Mouse (Mus musculus) embryonic facial prominence, embryonic 14.5 days (tissue): ENCODE results near the gene Rnf186. TPM values are rescaled to one million over a fixed set of nuclear protein-coding genes. Genes with fewer than 3 reads are reported as not detected.

Experiments used
- ATAC-seq: fragments of 200-750 bp; cut with Nextera tagmentation; 2 replicates; pipeline ENCODE4 v1.8.0; 2017; ENCODE audit warnings: low read depth, moderate number of reproducible peaks, moderate TSS enrichment
- DNase-seq: peaks from one replicate; pipeline ENCODE4 v3.0.0-alpha.2; 2015; ENCODE audit warnings: low spot score
- H3K27ac ChIP-seq: fragments of 300-500 bp; sonication (generic); replicated peaks from 2 replicates; pipeline ENCODE4 v1.5.1; 2014; ENCODE audit warnings: low read depth, mild to moderate bottlenecking, low read length, moderate library complexity
- H3K27me3 ChIP-seq: fragments of 300-500 bp; sonication (generic); replicated peaks from 2 replicates; pipeline ENCODE4 v1.6.1; 2014; ENCODE audit warnings: low read length; ENCODE audit not compliant: control insufficient read depth, insufficient read depth
- H3K36me3 ChIP-seq: fragments of 300-500 bp; sonication (generic); 2 replicates; pipeline ENCODE4 v1.6.1; 2014; ENCODE audit warnings: low read length, mixed read lengths; ENCODE audit not compliant: control insufficient read depth, insufficient read depth
- H3K4me1 ChIP-seq: fragments of 300-500 bp; sonication (generic); 2 replicates; pipeline ENCODE4 v1.6.1; 2014; ENCODE audit warnings: antibody characterized with exemption, low read length; ENCODE audit not compliant: control insufficient read depth, insufficient read depth
- H3K4me2 ChIP-seq: fragments of 300-500 bp; sonication (generic); 2 replicates; pipeline ENCODE4 v1.6.1; 2014; ENCODE audit warnings: low read depth, mild to moderate bottlenecking, low read length, moderate library complexity, mixed read lengths
- H3K4me3 ChIP-seq: fragments of 300-500 bp; sonication (generic); 2 replicates; pipeline ENCODE4 v1.5.1; 2014; ENCODE audit warnings: low read depth, mild to moderate bottlenecking, low read length
- H3K9ac ChIP-seq: fragments of 300-500 bp; sonication (generic); 2 replicates; pipeline ENCODE4 v1.6.1; 2014; ENCODE audit warnings: low read depth, mild to moderate bottlenecking, low read length, moderate library complexity, mixed read lengths
- H3K9me3 ChIP-seq: fragments of 300-500 bp; sonication (generic); 2 replicates; pipeline ENCODE4 v1.6.1; 2016; ENCODE audit warnings: low read length; ENCODE audit not compliant: control insufficient read depth
- WGBS: fragments of 180-500 bp; shearing (Covaris S2); extraction: QIAGEN DNeasy Blood & Tissue Kit; methylation state at CpG from one replicate; pipeline ENCODE4 v1.1.7; 2014; 5-methylcytosine and 5-hydroxymethylcytosine counted together
- polyA plus RNA-seq: library from polyadenylated mRNA; unstranded; fragments of >200 nt; fragmentation: Nextera tagmentation; extraction: Ambion mirVana; gene quantifications from 2 replicates; pipeline ENCODE4 v1.2.1, GENCODE M21; 2014

Gene Rnf186
- polyA plus RNA-seq, 1 experiment from 2014 or later: not detected

- Histone ChIP-seq H3K4me3 (no peak overlapping the region), H3K27me3 (no peaks in the 10 kb centered on the region), H3K4me2 (no peak overlapping the region), H3K9ac (no peak overlapping the region), H3K27ac (no peak overlapping the region), H3K4me1 (no peaks in the 10 kb centered on the region), H3K9me3 (no peaks in the 10 kb centered on the region), H3K36me3 (no peaks in the 10 kb centered on the region)
- ATAC-seq (no peak), DNase-seq (no peak)
- 72% methylated on average over 5 of the region's 5 CpGs for WGBS
Measured at GRCm38 (mm10) chr4:138965871-138966270, 1.0 kb upstream of the Rnf186 start.

DNA sequence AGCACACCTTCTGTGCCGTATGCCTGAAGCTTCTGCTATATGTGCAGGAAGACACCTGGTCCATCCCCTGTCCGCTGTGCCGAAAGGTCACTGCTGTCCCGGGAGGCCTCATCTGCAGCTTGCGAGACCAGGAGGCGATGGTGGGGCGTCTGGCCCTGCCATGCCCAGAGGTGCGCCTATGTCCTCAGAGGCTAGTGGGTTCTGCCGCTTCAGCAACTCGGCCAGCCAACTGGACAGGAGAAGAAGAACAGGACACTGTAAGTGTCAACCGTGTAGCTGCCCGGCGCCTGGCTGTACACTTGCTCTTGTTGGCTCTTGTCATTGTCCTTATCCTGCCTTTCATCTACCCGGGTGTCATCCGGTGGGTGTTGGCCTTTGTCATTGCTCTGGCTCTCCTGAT, 573 bp downstream of the Rnf186 start:
- Histone ChIP-seq H3K9ac (no peak overlapping the region), H3K27ac (no peak overlapping the region), H3K36me3 (no peaks in the 10 kb centered on the region), H3K4me3 (no peak overlapping the region), H3K4me2 (no peak overlapping the region), H3K4me1 (peaks cover 7% of the 10 kb centered on the region; the same call in 1 of the 2 replicates), H3K27me3 (no peaks in the 10 kb centered on the region), H3K9me3 (no peaks in the 10 kb centered on the region)
- ATAC-seq: no peak
- 91% methylated on average over 5 of the region's 15 CpGs for WGBS
- no peak for DNase-seq

GRCm38 (mm10) chr4:138968772-138969556, 2.1 kb downstream of the Rnf186 start:
- Histone ChIP-seq H3K4me2 (no peak overlapping the region), H3K27ac (no peak overlapping the region), H3K9ac (no peak overlapping the region), H3K27me3 (no peaks in the 10 kb centered on the region), H3K9me3 (no peaks in the 10 kb centered on the region), H3K4me3 (no peak overlapping the region), H3K4me1 (peaks cover 8% of the 10 kb centered on the region; the same call in 1 of the 2 replicates), H3K36me3 (no peaks in the 10 kb centered on the region)
- 88% methylated on average over 16 of the region's 16 CpGs for WGBS
- DNase-seq (no peak), ATAC-seq (no peak)

DNA sequence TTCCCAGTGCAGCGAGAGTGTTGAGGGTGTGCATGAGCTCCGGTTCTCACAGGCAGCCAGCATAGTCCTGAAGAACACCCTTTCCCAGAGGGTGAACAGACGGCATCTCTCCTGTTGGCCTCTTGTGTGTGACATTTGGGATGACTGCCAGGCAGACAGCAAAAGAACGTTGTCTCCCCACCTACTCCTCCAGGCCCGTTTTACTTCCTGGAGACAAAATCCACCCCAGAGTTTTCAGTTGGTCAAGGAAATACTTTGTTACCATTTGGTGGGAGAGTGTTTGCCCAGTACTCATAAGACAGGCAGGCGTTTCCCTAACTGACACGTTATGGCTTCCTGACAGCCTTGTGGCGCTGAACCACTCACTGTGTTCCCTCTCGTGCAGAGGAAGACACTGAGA, 2.8 kb downstream of the Rnf186 start:
- H3K27me3 ChIP-seq: no peaks in the 10 kb centered on the region
- ATAC-seq (no peak), DNase-seq (no peak)
- no peak overlapping the region for H3K9ac ChIP-seq
- peaks cover 8% of the 10 kb centered on the region; the same call in 1 of the 2 replicates for H3K4me1 ChIP-seq
- no peak overlapping the region for H3K4me3 ChIP-seq
- H3K27ac ChIP-seq: no peak overlapping the region
- no peaks in the 10 kb centered on the region for H3K36me3 ChIP-seq
- H3K9me3 ChIP-seq: no peaks in the 10 kb centered on the region
- no peak overlapping the region for H3K4me2 ChIP-seq
- 58% methylated on average over 9 of the region's 9 CpGs for WGBS

GRCm38 (mm10) chr4:138971371-138971770, 4.5 kb downstream of the Rnf186 start:
- ATAC-seq: no peak
- Histone ChIP-seq H3K36me3 (no peaks in the 10 kb centered on the region), H3K4me3 (no peak overlapping the region), H3K27me3 (no peaks in the 10 kb centered on the region), H3K9me3 (no peaks in the 10 kb centered on the region), H3K4me2 (no peak overlapping the region), H3K27ac (no peak overlapping the region), H3K4me1 (peaks cover 8% of the 10 kb centered on the region; the same call in 1 of the 2 replicates), H3K9ac (no peak overlapping the region)
- 91% methylated on average over 6 of the region's 6 CpGs for WGBS
- no peak for DNase-seq

DNA sequence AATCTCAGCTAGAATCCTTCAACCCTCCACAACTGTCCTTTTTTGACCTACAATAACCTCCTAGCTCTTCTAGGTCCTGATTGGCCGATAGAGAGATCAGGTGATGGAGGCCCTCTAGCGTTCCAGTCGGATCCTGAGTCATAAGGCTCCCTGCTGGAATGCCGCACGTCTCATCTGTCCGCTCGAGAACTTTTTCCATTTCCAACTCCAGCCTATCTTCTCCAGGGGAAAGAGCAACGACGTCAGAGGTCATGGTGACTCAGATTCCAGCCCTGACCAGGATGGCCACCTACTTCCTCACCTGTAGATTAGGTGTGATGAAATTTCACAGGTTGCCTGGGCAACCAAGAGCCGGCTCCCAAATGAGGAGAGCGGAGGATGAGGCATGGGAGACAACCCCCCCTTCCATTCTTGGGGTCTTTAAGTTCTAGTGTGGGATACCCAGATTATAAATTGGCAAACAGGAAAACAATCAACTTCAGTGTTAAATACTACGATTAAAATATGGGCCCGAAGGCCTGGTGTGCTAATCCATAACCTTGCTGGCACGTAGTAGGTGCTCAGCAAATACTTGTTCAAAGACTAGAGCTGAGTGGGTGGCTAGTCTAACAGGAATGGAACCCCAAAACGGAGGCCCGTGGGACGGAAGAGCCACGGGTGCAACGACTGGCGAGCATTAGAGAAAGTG, 5.4 kb downstream of the Rnf186 start:
- peak overlapping the region; percentile 66 for H3K4me3 ChIP-seq
- ATAC-seq (peak; percentile 74), DNase-seq (peak; percentile 80)
- H3K27ac ChIP-seq: peak overlapping the region; percentile 69
- peaks cover 8% of the 10 kb centered on the region; the same call in 1 of the 2 replicates for H3K4me1 ChIP-seq
- no peaks in the 10 kb centered on the region for H3K36me3 ChIP-seq
- H3K27me3 ChIP-seq: no peaks in the 10 kb centered on the region
- peak overlapping the region; percentile 85 for H3K9ac ChIP-seq
- peak overlapping the region; percentile 98 for H3K4me2 ChIP-seq
- WGBS: 18% methylated on average over 20 of the region's 20 CpGs
- no peaks in the 10 kb centered on the region for H3K9me3 ChIP-seq

GRCm38 (mm10) chr4:138972827-138973718, 6.2 kb downstream of the Rnf186 start, which contains the start of gene Tmco4:
TSS of gene Tmco4 (plus strand) at chr4:138972888.
- no peaks in the 10 kb centered on the region for H3K9me3 ChIP-seq
- ATAC-seq (peak; percentile 79), DNase-seq (peak; percentile 81)
- H3K4me3 ChIP-seq: peak within 1 kb of the TSS; percentile 66
- H3K9ac ChIP-seq: peak within 1 kb of the TSS; percentile 85
- 1% methylated on average over 51 of the region's 60 CpGs for WGBS
- peaks cover 8% of the 10 kb centered on the region; the same call in 1 of the 2 replicates for H3K4me1 ChIP-seq
- peak within 1 kb of the TSS; percentile 69 for H3K27ac ChIP-seq
- H3K27me3 ChIP-seq: no peaks in the 10 kb centered on the region
- peak within 1 kb of the TSS; percentile 98 for H3K4me2 ChIP-seq
- H3K36me3 ChIP-seq: no peaks in the 10 kb centered on the region

- Histone ChIP-seq H3K27ac (no peak overlapping the region), H3K9me3 (no peaks in the 10 kb centered on the region), H3K36me3 (no peaks in the 10 kb centered on the region), H3K4me1 (peaks cover 8% of the 10 kb centered on the region; the same call in 1 of the 2 replicates), H3K27me3 (no peaks in the 10 kb centered on the region), H3K9ac (peak overlapping the region; percentile 85), H3K4me3 (peak overlapping the region; percentile 66), H3K4me2 (peak overlapping the region; percentile 98)
- 44% methylated on average over 3 of the region's 3 CpGs for WGBS
- ATAC-seq: no peak
- DNase-seq: no peak
Measured at GRCm38 (mm10) chr4:138973719-138974115, 6.8 kb downstream of the Rnf186 start.
